Mouse (Mus musculus) megakaryocyte progenitor cell, adult 5-6 weeks (primary cell): Measurements from ENCODE around the gene Gxylt1. TPM values are rescaled to one million over a fixed set of nuclear protein-coding genes. Genes with fewer than 3 reads are reported as not detected.
"Not testable (repeated sequence)": the region's sequence is repeated elsewhere in the genome, so short reads cannot be mapped to it uniquely, and the experiment has no call there.

ENCODE experiments used
- ATAC-seq: replicated peaks from 2 replicates; pipeline ENCODE4 v1.8.0; 2016; ENCODE audit warnings: mild to moderate bottlenecking, moderate TSS enrichment, inconsistent platforms; ENCODE audit not compliant: poor library complexity
- total RNA-seq, 2 experiments: library from RNA; stranded (forward) in 1 of 2; stranded (reverse) in 1 of 2; fragments of 157-497, 149-512 nt in 1 of 2; fragments of 200-1000 nt in 1 of 2; gene quantifications; 2 replicates each; pipeline versions ENCODE4 v1.2.3 to v1.2.4; 2015 to 2017

Gxylt1 gene
- total RNA-seq, 2 experiments from 2014 or later = 24.4 to 36.5 TPM

DNA sequence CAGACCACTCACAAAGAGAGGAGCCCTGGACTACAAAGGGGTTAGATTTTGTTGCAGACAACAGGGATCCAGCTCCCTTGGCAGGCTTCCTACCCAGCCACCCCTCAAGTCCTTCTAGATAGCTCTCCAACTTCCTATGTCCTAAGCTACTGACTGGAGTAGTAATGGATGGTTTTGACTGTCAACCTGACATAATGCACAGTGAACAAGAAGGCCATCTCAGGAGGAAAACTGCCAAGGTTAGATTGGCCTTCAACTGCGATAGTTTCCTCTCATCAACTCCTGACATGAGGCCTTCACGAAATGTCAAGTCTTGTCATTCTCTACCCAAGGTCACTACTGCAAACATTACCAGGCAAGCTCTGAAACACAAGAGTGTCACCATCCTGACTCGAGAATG is 10.8 kb downstream of the Gxylt1 start:
- ATAC-seq = no peak

DNA sequence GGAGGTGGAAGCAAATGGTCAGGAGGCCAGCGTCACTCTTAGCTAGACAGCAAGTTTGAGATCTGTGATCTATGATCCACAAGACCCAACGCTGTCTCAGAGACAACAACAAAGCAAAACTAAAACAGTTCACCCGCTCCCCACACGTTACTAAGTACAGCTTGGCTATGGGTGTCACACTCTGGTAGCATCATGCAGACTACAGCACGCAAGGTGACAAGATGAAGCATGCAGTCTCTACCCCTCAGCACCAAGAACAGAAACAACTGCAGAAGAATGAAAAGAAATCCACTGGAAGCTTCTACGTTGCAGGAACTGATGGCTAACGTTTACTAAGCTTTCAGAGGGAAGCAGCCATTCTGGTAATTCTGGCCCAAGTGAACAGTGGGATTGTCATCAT is 11.4 kb downstream of the Gxylt1 start:
- no peak for ATAC-seq

DNA sequence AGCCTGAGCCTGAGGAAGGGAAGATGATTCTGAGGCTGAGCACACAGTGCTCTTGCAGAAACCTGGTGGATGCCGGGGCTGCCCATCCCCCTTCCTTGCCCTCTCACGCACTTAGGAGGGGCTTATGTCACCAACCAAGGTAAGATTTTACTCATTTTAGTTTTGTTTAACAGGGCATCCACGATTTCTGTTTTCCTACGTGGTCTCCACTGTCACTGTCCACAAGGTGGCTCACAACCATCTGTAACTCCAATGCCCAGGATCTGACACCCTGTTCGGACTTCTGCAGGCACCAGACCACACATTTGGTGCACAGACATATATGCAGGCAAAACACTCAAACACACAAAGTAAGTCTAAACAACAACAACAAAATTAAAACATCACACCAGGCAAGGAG is 12.2 kb downstream of the Gxylt1 start:
- ATAC-seq = no peak

DNA sequence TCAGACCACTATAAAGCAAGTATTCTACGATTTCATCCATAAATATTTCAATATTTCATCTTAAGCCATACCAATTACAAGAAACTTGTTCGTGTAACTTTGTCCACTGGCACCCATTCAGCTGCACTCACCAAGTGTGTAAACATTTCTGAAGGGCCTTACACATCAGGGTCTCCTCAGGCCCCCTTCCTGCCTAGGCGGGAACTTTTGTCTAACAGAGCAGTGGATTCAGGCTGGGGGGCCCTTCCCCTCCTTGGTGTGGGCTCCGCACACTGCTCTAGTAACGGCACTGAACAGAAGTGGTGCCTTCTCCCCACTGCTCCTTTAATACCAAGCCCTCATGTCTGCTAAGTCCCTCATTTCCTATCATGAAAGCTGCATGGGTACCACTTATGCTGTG is 12.7 kb downstream of the Gxylt1 start:
- ATAC-seq = no peak

DNA sequence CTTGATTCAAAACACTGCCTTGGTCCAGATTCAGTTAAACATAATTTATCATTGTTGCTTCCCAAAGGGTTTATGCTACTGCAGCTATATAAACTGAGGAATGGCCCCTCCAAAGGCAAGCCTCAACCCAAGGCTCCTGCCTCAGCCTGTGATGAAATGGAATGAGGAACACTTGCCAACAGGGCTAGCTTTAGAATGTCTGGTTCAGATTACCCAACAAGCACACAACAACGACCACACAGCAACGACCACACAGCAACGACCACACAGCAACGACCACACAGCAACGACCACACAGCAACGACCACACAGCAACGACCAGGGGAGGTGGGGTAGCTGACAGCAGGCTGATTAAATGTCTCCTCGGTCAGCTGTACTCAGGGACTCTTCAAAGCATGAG is 15.0 kb downstream of the Gxylt1 start:
- peak; percentile 84 for ATAC-seq

DNA sequence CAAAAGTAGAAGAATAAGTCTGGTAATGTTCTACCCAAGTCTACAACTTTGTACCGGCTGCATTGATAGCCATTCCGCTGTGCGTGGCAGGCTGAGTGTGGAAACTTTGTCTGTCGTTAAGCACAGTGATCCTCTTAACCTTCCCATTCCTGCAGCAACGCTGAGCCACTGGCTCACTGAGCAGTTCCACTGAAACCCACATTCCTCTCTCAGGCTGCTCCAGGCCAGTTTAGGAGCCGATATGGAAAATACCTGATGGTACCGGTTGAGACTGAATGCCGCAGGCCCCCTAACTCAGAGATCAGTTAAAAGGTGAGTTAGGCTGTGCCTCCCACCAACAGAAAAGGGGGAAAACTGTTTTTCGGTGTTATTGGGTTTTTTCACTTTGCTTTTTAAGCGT is 19.7 kb downstream of the Gxylt1 start:
- ATAC-seq = no peak

DNA sequence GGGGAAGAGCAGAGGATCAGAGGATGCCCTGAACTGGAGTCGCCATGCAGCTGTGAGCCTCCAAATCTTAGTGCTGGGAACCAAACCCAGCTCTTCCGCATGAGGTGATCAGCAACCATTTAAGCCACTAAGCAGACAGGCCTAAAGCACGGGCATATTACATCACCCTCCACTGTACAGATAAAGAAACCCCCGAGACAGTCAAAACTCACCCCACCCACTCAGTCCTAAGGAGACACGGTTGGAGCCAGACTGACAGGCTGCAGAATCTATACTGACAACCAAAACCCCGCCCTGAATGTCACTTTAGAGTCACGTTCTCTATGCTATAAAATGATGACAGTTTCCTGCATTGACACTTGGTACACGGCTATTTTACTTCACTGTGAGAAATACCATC is 21.8 kb downstream of the Gxylt1 start:
- no peak for ATAC-seq

DNA sequence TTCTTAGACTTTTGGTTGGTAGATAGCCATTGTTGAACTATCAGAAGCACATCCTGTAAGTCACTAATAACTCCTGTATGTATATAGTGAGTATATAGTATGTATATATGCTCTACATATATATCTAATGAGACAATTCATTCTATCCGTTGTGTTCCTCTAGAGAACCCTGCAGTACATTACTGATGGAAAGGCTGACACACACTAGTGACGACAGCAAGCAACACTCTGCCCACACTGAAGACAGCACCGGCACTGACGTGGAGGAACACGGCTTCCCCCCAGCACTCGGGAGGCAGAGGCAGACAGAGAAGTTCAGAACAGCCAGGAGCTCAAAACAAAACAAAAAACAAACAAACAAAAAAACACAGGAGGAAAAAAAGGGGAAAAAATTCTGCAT is 22.6 kb downstream of the Gxylt1 start:
- no peak for ATAC-seq

DNA sequence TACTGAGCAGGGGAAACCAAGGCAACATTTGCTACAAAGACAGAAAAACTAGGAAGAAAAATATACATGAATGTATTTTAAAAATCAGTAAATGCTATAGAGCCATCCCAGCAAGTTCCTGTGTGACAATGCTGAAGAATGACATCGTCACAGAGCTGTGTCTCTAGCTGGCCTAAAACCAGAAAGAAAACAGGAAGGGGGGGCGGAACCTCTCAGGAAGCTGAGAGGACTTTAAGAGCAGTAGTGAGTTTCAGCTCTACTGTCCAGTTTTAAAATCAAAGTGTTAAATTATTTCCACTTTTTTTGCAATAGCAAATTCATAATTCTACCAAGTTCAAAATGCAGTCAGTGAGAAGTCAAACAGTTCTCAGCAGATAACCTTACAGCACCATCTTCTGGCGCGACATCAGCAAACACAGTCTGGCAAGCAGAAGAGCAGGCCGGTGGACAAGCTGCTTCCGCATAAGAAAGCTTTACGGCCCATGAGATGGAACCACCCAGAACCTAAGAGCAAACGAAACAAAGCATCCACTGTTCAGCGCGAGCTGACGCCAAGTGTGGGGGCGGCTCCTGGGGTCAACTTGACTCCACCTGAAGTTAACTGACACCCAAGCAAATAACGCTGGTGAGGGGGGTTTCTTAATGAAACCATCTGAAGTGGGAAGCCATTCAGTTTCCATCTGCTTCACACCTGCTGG is 23.3 kb downstream of the Gxylt1 start:
- 0 out of 2 replicates have a peak, but pooled peaks have one; percentile 34 for ATAC-seq

DNA sequence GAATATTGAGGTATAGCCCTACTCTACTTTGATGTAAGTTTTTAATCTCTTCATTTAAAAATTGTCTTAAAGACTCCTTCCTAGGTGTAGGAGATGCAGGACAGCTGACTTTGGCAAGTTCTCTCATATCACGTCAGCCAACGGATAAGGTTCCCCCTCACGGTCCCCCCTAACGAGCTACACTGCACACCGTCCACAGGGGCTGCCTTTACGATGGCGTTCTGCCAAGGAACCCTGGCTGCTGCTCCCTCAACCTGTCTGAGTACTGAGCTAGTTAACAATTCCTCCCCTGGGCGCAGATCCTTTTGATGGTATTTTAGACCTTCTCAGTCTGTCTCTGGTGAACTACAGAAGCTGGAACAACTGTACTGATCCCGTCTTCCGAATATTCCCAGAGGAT is 31.8 kb downstream of the Gxylt1 start:
- no peak for ATAC-seq

DNA sequence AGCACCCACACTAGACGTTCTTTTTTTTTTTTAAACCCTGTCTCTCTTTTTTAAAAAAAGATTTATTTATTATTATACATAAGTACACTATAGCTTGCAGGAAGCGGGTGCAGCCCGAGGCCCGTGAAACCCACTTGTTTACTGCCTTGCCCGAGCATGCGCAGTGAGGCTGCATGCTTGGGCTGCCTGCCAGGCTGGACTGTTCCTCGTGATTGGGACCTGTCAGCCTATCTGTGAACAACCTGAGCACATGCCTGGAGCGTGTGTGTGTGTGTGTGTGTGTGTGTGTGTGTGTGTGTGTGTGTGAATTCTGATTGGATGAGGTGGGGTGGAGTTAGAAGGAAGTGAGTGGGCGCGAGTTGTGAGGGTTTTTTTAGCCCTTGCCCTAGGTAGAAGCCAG is 38.5 kb downstream of the Gxylt1 start:
- not testable (repeated sequence) for ATAC-seq

DNA sequence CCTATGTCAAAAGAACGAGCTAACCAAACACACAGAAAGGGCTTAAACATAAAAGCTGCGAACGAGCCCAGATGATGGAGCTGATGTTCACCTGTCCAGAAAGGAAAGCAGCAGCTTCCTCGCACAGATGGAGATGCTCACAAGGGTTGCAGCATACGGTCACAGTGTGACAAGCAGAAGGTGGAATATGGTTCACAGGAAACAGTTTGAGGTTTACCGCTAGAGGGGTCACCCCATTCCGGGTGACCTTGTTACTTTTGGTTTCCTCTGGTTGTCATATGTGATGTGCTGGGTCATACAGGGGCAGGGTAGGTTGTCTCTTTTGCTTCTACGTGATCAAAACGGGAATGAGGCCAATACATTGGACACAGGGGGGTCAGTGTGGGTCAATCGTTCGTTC is 46.0 kb downstream of the Gxylt1 start:
- peak; percentile 78 for ATAC-seq

DNA sequence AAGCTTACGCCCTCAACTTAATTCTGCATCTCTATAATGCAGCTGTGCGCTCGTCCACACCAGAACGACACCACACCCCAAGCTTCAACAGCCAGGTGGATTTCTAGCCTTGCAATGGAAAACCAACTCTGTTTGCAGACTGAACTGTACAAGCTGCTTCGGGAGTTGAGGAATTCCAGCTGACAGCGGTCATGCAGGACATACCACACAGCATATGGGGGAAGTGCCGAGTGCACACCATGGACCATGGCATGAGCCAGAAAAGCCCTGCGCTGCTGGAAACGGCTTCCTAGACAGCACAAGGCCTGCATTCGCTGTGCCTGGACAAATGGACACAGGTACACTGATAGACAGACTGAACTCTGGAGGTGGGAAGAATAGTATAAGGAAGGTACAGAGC is 46.6 kb downstream of the Gxylt1 start:
- no peak for ATAC-seq

DNA sequence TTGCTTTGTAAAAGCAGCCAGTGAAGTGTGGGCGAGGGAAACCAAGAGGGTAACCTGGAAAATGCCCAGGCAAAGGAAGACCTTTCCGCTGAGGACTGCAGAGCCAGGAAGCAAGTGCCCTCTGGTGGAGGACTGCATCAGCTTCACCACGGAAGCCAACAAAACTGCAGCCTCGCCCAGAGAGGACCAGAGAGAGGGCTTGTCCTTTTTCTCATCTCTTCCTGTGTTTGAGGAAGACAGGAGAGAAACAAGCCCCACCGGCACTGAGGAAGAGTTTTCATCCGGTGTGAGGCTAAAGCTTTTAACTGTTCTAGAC is 47.3 kb downstream of the Gxylt1 start:
- ATAC-seq = peak; percentile 82

DNA sequence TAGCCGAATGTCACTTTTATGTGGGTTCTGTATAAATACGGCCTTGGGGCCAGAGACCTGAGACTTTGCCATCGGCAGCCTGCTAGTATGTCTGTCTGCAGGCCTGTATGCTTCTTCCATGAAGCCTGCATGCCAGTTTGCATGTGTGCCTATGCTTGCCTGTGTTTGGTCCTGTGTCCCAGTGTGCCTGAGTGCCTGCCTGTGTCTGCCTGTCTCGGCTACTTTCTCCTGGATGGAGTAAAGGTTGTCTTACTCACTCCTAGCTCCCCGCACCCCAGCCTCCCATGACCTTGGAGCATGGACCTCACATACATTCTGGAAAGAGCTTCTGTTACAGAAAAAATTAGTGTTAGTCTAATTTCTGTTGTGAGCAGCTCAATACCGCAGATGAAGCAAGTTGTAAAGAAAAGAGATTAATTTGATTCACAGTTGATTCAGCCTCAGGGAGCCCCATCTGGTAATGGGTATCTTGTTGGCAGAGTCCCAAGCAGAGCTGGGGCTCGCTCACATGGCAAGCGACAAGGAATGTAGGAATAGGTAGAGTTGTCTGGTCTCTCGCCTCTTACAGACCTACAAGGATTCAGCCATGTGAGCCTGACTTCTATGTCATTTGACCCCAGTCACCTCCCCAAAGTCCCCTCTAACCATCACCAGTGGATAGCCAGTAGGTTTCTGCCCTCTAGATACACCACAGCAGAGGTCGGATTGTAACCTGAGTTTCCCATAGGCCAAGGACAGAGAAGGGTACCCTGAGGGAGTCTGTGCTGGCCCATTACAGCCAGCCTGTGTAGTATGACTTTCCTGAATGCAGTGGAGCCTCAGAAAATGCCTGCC is 47.8 kb downstream of the Gxylt1 start:
- ATAC-seq = no peak

DNA sequence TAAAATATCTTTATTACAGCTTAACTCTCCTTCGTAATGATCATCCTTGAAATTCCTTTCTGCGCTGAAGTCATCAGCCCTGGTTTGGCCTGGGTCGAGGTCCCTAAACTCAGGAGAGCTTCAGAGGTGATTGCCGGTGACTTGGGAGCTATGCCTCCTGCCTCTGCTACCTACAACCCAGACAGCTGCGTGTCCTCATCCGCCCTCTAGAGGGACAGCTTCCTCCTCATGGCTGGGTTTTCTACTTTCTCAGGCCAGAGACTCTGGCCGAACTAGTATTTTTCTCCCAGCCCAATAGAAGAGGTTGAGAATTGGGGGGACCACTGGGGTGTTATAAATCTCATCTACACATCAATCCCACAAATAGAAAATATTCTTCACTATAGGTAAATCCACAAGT is 52.5 kb downstream of the Gxylt1 start:
- peak; percentile 84 for ATAC-seq

DNA sequence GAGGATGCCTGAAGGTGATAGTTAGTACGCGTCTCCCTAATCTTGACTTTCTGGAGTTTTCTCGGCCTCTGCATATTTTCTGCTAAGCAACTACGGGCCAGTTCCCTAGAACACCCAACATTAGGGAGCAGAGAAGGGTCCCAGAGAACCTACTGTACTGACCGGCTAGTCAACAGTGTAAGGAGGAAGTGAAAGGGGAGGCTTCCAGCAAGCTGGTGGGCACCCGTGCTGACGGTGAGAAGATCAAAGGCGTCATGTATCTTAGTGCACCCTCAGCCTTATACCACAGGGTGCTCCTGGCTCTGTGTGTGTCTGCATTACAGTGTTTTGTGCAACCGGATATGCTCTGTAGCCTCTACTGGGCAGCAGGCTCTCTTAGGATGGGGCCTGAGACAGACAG is 62.4 kb downstream of the Gxylt1 start:
- peak; percentile 71 for ATAC-seq

DNA sequence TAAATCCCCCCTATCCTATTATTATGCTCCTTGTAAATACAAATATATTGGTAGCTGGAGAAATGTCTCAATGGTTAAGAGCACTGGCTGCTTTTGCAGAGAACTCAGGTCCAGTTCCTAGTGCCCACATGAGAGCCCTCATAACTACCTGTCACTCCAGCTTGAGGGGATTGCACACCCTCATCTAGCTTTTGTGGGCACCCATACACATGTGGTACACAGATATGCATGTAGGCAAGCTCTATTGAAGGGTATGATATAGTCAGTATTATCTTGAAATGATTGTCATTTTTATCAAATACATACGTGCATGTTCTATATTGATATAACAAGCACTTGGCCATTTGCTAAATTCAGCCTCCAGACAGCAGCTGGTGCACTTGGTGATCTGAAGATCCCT is 70.1 kb downstream of the Gxylt1 start:
- ATAC-seq = peak; percentile 42; the same call in 1 of the 2 replicates

DNA sequence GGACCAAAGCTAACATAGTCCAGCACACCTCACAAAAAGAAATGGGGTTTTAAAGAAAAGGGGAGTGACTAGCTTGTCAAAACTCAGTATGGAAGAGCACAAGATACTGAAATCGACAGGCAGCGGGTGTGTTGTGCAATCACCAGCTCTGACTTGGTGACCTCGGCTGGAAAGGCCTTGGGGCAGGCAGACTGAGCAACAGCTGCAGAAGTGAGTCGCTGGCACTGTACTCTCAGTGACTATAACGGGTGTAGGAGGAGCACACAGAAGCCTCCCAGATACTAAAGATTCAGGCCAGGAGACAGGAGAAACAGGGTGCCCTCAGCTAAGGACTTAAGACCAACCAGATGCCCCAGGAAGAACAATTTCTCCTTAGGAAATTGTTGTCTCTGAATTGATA is 73.0 kb downstream of the Gxylt1 start:
- peak; percentile 83 for ATAC-seq

DNA sequence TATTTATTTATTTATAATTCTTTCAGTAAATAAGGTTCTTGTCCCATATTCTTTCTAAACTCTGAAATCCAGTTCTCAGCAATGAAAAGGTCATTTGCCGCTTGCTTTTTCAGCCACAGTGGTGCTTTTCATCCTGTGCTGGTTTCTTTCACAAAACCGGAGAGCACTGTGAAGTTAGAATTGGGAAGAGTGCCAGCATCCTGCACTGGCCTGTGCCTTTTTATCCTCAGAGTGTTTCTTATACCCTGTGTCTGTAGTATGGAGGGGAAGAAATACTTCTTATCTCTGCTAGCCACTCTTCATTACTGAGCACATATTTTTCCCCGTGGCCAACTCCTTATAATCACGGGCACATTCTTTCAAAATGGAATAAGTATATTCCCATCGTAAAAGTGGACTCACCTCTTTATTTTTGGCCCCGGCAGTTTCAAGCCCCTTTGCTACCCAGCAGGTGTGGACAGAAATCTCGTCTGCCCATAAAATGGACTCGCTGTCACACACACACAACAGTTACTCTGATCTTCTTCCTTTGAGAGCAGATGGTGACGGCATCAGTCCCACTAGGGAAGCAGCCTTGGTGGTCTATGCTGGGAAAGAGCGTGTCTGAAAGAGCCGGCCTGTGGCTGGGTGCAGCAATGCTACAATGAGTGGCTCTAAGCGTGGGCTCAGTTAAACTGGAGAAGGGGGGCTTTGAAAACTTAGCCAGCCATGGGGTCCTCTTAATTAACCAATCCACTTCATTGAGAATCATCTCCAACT is 83.4 kb downstream of the Gxylt1 start:
- no peak for ATAC-seq
